Mouse (Mus musculus) liver, embryonic 16.5 days (tissue): Measurements from ENCODE around the gene Cacng8. TPM values are rescaled to one million over a fixed set of nuclear protein-coding genes. Genes with fewer than 3 reads are reported as not detected.

Source experiments
- ATAC-seq: fragments of 200-750 bp; cut with Nextera tagmentation; 2 replicates; pipeline ENCODE4 v1.8.0; 2017; ENCODE audit warnings: low read depth, mild to moderate bottlenecking, moderate number of reproducible peaks, moderate library complexity
- H3K27ac ChIP-seq: fragments of 300-500 bp; sonication (generic); 2 replicates; pipeline ENCODE4 v1.5.1; 2014; ENCODE audit warnings: mild to moderate bottlenecking, low read length
- H3K27me3 ChIP-seq: fragments of 300-500 bp; sonication (generic); 2 replicates; pipeline ENCODE4 v1.6.1; 2014; ENCODE audit warnings: low read depth, low read length, mixed read lengths; ENCODE audit not compliant: control insufficient read depth, insufficient read depth
- H3K36me3 ChIP-seq: fragments of 300-500 bp; sonication (generic); 2 replicates; pipeline ENCODE4 v1.6.1; 2014; ENCODE audit warnings: mild to moderate bottlenecking; ENCODE audit not compliant: control insufficient read depth, insufficient read depth
- H3K4me1 ChIP-seq: fragments of 300-500 bp; sonication (generic); 2 replicates; pipeline ENCODE4 v1.6.1; 2014; ENCODE audit warnings: low read depth, low read length, mixed read lengths; ENCODE audit not compliant: control insufficient read depth
- H3K4me2 ChIP-seq: fragments of 300-500 bp; sonication (generic); 2 replicates; pipeline ENCODE4 v1.6.1; 2014; ENCODE audit warnings: low read depth, low read length, mixed read lengths
- H3K4me3 ChIP-seq: fragments of 300-500 bp; sonication (generic); 2 replicates; pipeline ENCODE4 v1.5.1; 2014; ENCODE audit warnings: low read depth, mild to moderate bottlenecking, low read length
- H3K9ac ChIP-seq: fragments of 300-500 bp; sonication (generic); 2 replicates; pipeline ENCODE4 v1.6.1; 2014; ENCODE audit warnings: low read depth, low read length
- H3K9me3 ChIP-seq: fragments of 300-500 bp; sonication (generic); replicated peaks from 2 replicates; pipeline ENCODE4 v1.6.1; 2016; ENCODE audit warnings: low read length; ENCODE audit not compliant: control insufficient read depth
- WGBS: fragments of 180-500 bp; shearing (Covaris S2); extraction: QIAGEN DNeasy Blood & Tissue Kit; methylation state at CpG from one replicate; pipeline ENCODE4 v1.1.7; 2014; ENCODE audit not compliant: insufficient replicate concordance; 5-methylcytosine and 5-hydroxymethylcytosine counted together
- microRNA-seq: library from miRNA; unstranded; fragments of <30 nt; microRNA quantifications from one replicate; pipeline ENCODE4, GENCODE M21; 2016
- polyA plus RNA-seq: library from polyadenylated mRNA; unstranded; fragments of >200 nt; fragmentation: Nextera tagmentation; extraction: Ambion mirVana; gene quantifications from 2 replicates; pipeline ENCODE4 v1.2.1, GENCODE M21; 2015

Gene Cacng8
- polyA plus RNA-seq, 1 experiment from 2014 or later, result not detected

GRCm38 (mm10) chr7:3452821-3453485 lies 62.5 kb downstream of the Cacng8 start:
- Histone ChIP-seq H3K9ac (no peak overlapping the region), H3K4me1 (no peaks in the 10 kb centered on the region), H3K27me3 (no peaks in the 10 kb centered on the region), H3K4me3 (no peak overlapping the region), H3K27ac (no peak overlapping the region), H3K36me3 (no peaks in the 10 kb centered on the region), H3K9me3 (no peaks in the 10 kb centered on the region), H3K4me2 (no peak overlapping the region)
- WGBS, result 45% methylated on average over 12 of the region's 12 CpGs
- no peak for ATAC-seq

GRCm38 (mm10) chr7:3453486-3454183 lies 63.2 kb downstream of the Cacng8 start:
- no peak for ATAC-seq
- H3K9me3 ChIP-seq, result no peaks in the 10 kb centered on the region
- no peaks in the 10 kb centered on the region for H3K36me3 ChIP-seq
- H3K27me3 ChIP-seq, result no peaks in the 10 kb centered on the region
- H3K4me3 ChIP-seq, result no peak overlapping the region
- H3K9ac ChIP-seq, result no peak overlapping the region
- no peaks in the 10 kb centered on the region for H3K4me1 ChIP-seq
- 53% methylated on average over 10 of the region's 11 CpGs for WGBS
- no peak overlapping the region for H3K4me2 ChIP-seq
- H3K27ac ChIP-seq, result no peak overlapping the region

GRCm38 (mm10) chr7:3457111-3457840 lies 66.8 kb downstream of the Cacng8 start:
- H3K4me1 ChIP-seq, result no peaks in the 10 kb centered on the region
- H3K4me2 ChIP-seq, result no peak overlapping the region
- no peak overlapping the region for H3K4me3 ChIP-seq
- 83% methylated on average over 10 of the region's 10 CpGs for WGBS
- no peak overlapping the region for H3K27ac ChIP-seq
- no peak for ATAC-seq
- no peaks in the 10 kb centered on the region for H3K9me3 ChIP-seq
- H3K36me3 ChIP-seq, result no peaks in the 10 kb centered on the region
- H3K9ac ChIP-seq, result no peak overlapping the region
- no peaks in the 10 kb centered on the region for H3K27me3 ChIP-seq

DNA sequence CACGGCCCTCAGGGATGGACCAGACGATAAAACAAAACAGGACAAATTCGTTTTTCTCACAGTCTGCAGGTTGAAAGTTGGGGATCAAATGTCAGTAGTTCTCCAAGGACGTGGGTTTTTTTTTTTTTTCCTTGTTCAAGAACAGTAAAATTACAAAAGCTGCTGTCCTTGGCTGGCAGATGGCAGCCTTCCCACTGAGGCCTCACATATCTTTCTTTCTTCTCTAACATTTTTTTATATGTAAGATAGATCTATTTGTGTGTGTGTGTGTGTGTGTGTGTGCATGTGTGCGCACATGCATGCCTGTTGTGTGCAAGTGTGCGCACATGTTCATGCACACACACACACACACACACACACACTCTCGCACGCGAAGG lies 67.3 kb downstream of the Cacng8 start:
- 67% methylated on average over 9 of the region's 9 CpGs for WGBS
- H3K4me3 ChIP-seq, result no peak overlapping the region
- ATAC-seq, result no peak

GRCm38 (mm10) chr7:3460261-3460660 lies 69.8 kb downstream of the Cacng8 start:
- Histone ChIP-seq H3K4me2 (no peak overlapping the region), H3K4me3 (no peak overlapping the region), H3K9me3 (no peaks in the 10 kb centered on the region), H3K36me3 (no peaks in the 10 kb centered on the region), H3K9ac (no peak overlapping the region), H3K27me3 (no peaks in the 10 kb centered on the region), H3K27ac (no peak overlapping the region), H3K4me1 (no peaks in the 10 kb centered on the region)
- no peak for ATAC-seq
- 63% methylated on average over 8 of the region's 8 CpGs for WGBS

More for the DNA sequence above, 67.3 kb downstream of the Cacng8 start:
- Histone ChIP-seq H3K9me3 (no peaks in the 10 kb centered on the region), H3K4me2 (no peak overlapping the region), H3K27me3 (no peaks in the 10 kb centered on the region), H3K4me1 (no peaks in the 10 kb centered on the region), H3K9ac (no peak overlapping the region), H3K36me3 (no peaks in the 10 kb centered on the region), H3K27ac (no peak overlapping the region)

DNA sequence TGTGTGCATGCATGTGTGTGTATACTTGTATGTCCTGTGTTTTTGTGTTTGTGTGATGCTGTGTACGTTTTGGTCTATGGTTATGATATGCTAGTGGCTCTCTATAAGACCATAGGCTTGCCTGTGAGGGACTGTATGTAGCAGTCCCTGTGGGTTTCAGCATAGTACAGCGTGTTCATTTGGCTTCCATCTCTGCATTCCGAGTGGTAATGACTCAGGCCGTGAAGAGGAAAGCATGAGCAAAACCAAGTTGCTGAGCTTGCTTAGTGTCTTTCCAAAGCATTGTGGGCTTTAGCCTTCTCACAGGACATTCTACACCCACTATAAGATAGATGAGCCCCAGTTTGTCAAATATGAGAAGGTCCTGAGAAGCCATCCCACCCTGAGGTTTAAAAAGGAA lies 72.8 kb downstream of the Cacng8 start:
- Histone ChIP-seq H3K9ac (no peak overlapping the region), H3K4me3 (no peak overlapping the region), H3K4me1 (no peaks in the 10 kb centered on the region), H3K9me3 (no peaks in the 10 kb centered on the region), H3K27ac (no peak overlapping the region), H3K27me3 (no peaks in the 10 kb centered on the region), H3K36me3 (no peaks in the 10 kb centered on the region), H3K4me2 (no peak overlapping the region)
- 70% methylated on average over 4 of the region's 4 CpGs for WGBS
- ATAC-seq, result no peak

Small RNA genes lying within 50 kb of the gene (microRNA-seq; reads per million reads assigned to microRNA genes)
- 0.74 reads per million for gene Gm23450

Other genes starting within 250 kb of the Cacng8 start
- not detected in 2 replicates for gene AU018091, start 221.5 kb upstream of the Cacng8 start, polyA plus RNA-seq
- gene Nlrp12, start 140.9 kb upstream of the Cacng8 start, polyA plus RNA-seq, result 0.46 and 0.57 TPM in 2 replicates
- 41.4 and 55.1 TPM in 2 replicates for gene Myadm, start 101.6 kb upstream of the Cacng8 start, polyA plus RNA-seq
- gene Prkcg, start 101.5 kb upstream of the Cacng8 start, polyA plus RNA-seq, result 0.68 TPM in 1 of 2 replicates, not detected in the other
- not detected in 2 replicates for gene Cacng7, start 57.7 kb upstream of the Cacng8 start, polyA plus RNA-seq
- 0.41 and 0.58 TPM in 2 replicates for gene Cacng6, start 33.5 kb downstream of the Cacng8 start, polyA plus RNA-seq
- gene Tarm1, start 111.9 kb downstream of the Cacng8 start, polyA plus RNA-seq, result 0.14 and 0.21 TPM in 2 replicates
- 0.18 TPM in 1 of 2 replicates, not detected in the other for gene Oscar, start 225.5 kb downstream of the Cacng8 start, polyA plus RNA-seq
- gene Ndufa3, start 226.7 kb downstream of the Cacng8 start, polyA plus RNA-seq, result 249 and 272 TPM in 2 replicates
- gene Tfpt, start 239.2 kb downstream of the Cacng8 start, polyA plus RNA-seq, result 8.1 and 9.0 TPM in 2 replicates
- gene Prpf31, start 239.3 kb downstream of the Cacng8 start, polyA plus RNA-seq, result 36.9 and 41.4 TPM in 2 replicates